Mouse (Mus musculus) liver, adult 2 months (tissue): ENCODE data around the gene Fam213a.

ENCODE experiments used
- CTCF ChIP-seq: fragments of 200-500 bp; IDR thresholded peaks from 2 replicates; pipeline ENCODE4 v1.5.1; 2011; ENCODE audit warnings: low read depth, low read length, control low read depth
- POLR2A ChIP-seq: fragments of 200-500 bp; IDR thresholded peaks from 2 replicates; pipeline ENCODE4 v1.6.1; 2011; ENCODE audit warnings: low read length, control low read depth; ENCODE audit not compliant: insufficient read depth; ENCODE audit errors: extremely low read depth

- TF ChIP-seq CTCF (no peak), POLR2A (no peak)
Observed at GRCm38 (mm10) chr14:40955146-40955545, 58.4 kb downstream of the Fam213a start.
